Mouse (Mus musculus) embryonic facial prominence, embryonic 15.5 days (tissue): ENCODE data around the gene Map2k5. TPM values are rescaled to one million over a fixed set of nuclear protein-coding genes. Genes with fewer than 3 reads are reported as not detected.

ENCODE experiments used
- ATAC-seq: fragments of 200-750 bp; cut with Nextera tagmentation; 2 replicates; pipeline ENCODE4 v1.8.0; 2017; ENCODE audit warnings: low read depth, moderate TSS enrichment; ENCODE audit not compliant: insufficient number of reproducible peaks, low FRiP score, low TSS enrichment
- H3K27ac ChIP-seq: fragments of 300-500 bp; sonication (generic); replicated peaks from 2 replicates; pipeline ENCODE4 v1.5.1; 2015; ENCODE audit warnings: mild to moderate bottlenecking, inconsistent platforms
- H3K27me3 ChIP-seq: fragments of 300-500 bp; sonication (generic); 2 replicates; pipeline ENCODE4 v1.6.1; 2015; ENCODE audit warnings: inconsistent platforms
- H3K36me3 ChIP-seq: fragments of 300-500 bp; sonication (generic); 2 replicates; pipeline ENCODE4 v1.6.1; 2015; ENCODE audit warnings: mild to moderate bottlenecking, inconsistent platforms
- H3K4me1 ChIP-seq: fragments of 300-500 bp; sonication (generic); 2 replicates; pipeline ENCODE4 v1.6.1; 2015; ENCODE audit warnings: inconsistent platforms
- H3K4me2 ChIP-seq: fragments of 300-500 bp; sonication (generic); replicated peaks from 2 replicates; pipeline ENCODE4 v1.6.1; 2015; ENCODE audit warnings: mild to moderate bottlenecking, inconsistent platforms
- H3K4me3 ChIP-seq: fragments of 300-500 bp; sonication (generic); replicated peaks from 2 replicates; pipeline ENCODE4 v1.5.1; 2015; ENCODE audit warnings: mild to moderate bottlenecking, inconsistent platforms
- H3K9ac ChIP-seq: fragments of 300-500 bp; sonication (generic); 2 replicates; pipeline ENCODE4 v1.6.1; 2015; ENCODE audit warnings: inconsistent platforms
- H3K9me3 ChIP-seq: fragments of 300-500 bp; sonication (generic); replicated peaks from 2 replicates; pipeline ENCODE4 v1.6.1; 2016; ENCODE audit warnings: inconsistent platforms
- WGBS: fragments of 180-500 bp; shearing (Covaris S2); methylation state at CpG from one replicate; pipeline ENCODE4 v1.1.7; 2015; 5-methylcytosine and 5-hydroxymethylcytosine counted together
- polyA plus RNA-seq: library from polyadenylated mRNA; unstranded; fragments of >200 nt; fragmentation: Nextera tagmentation; extraction: Ambion mirVana; gene quantifications from 2 replicates; pipeline ENCODE4 v1.2.1, GENCODE M21; 2015

Map2k5 gene
- polyA plus RNA-seq, 1 experiment from 2014 or later: 33.3 TPM

- Histone ChIP-seq H3K9me3 (no peaks in the 10 kb centered on the region), H3K4me1 (peaks cover 33% of the 10 kb centered on the region), H3K4me2 (no peak overlapping the region), H3K9ac (no peak overlapping the region), H3K27ac (no peak overlapping the region), H3K4me3 (no peak overlapping the region), H3K36me3 (no peaks in the 10 kb centered on the region), H3K27me3 (no peaks in the 10 kb centered on the region)
- ATAC-seq: no peak
- 70% methylated on average over 7 of the region's 7 CpGs for WGBS
Measured at GRCm38 (mm10) chr9:63183864-63184263, 193.8 kb downstream of the Map2k5 start.

- WGBS: 33% methylated on average over 14 of the region's 14 CpGs
- no peak overlapping the region for H3K4me2 ChIP-seq
- ATAC-seq: no peak
Measured at GRCm38 (mm10) chr9:63182306-63182960, 195.3 kb downstream of the Map2k5 start.

GRCm38 (mm10) chr9:63181337-63182178 is 196.1 kb downstream of the Map2k5 start:
- H3K9me3 ChIP-seq: no peaks in the 10 kb centered on the region
- WGBS: 54% methylated on average over 11 of the region's 11 CpGs
- no peak for ATAC-seq
- H3K27me3 ChIP-seq: no peaks in the 10 kb centered on the region
- peaks cover 21% of the 10 kb centered on the region for H3K4me1 ChIP-seq
- H3K36me3 ChIP-seq: peaks cover 3% of the 10 kb centered on the region; the same call in 1 of the 2 replicates
- H3K4me3 ChIP-seq: no peak overlapping the region
- H3K27ac ChIP-seq: no peak overlapping the region
- no peak overlapping the region for H3K4me2 ChIP-seq
- H3K9ac ChIP-seq: no peak overlapping the region

More at GRCm38 (mm10) chr9:63182306-63182960, 195.3 kb downstream of the Map2k5 start:
- Histone ChIP-seq H3K27ac (no peak overlapping the region), H3K27me3 (no peaks in the 10 kb centered on the region), H3K9me3 (no peaks in the 10 kb centered on the region), H3K4me1 (peaks cover 30% of the 10 kb centered on the region), H3K4me3 (no peak overlapping the region), H3K9ac (no peak overlapping the region), H3K36me3 (no peaks in the 10 kb centered on the region)

GRCm38 (mm10) chr9:63178296-63178695 is 199.4 kb downstream of the Map2k5 start:
- H3K9ac ChIP-seq: no peak overlapping the region
- H3K27ac ChIP-seq: no peak overlapping the region
- H3K4me2 ChIP-seq: no peak overlapping the region
- WGBS: 79% methylated on average over 8 of the region's 8 CpGs
- peaks cover 15% of the 10 kb centered on the region for H3K4me1 ChIP-seq
- no peaks in the 10 kb centered on the region for H3K9me3 ChIP-seq
- peaks cover 3% of the 10 kb centered on the region; the same call in 1 of the 2 replicates for H3K36me3 ChIP-seq
- no peak overlapping the region for H3K4me3 ChIP-seq
- ATAC-seq: no peak
- no peaks in the 10 kb centered on the region for H3K27me3 ChIP-seq

- Histone ChIP-seq H3K4me1 (no peaks in the 10 kb centered on the region), H3K27ac (no peak overlapping the region), H3K36me3 (peaks cover 3% of the 10 kb centered on the region; the same call in 1 of the 2 replicates), H3K27me3 (no peaks in the 10 kb centered on the region), H3K4me2 (no peak overlapping the region), H3K9ac (no peak overlapping the region), H3K4me3 (no peak overlapping the region), H3K9me3 (no peaks in the 10 kb centered on the region)
- WGBS: 83% methylated on average over 8 of the region's 8 CpGs
- no peak for ATAC-seq
Measured at GRCm38 (mm10) chr9:63174001-63174721, 203.5 kb downstream of the Map2k5 start.

- Histone ChIP-seq H3K9ac (no peak overlapping the region), H3K9me3 (no peaks in the 10 kb centered on the region), H3K27ac (no peak overlapping the region), H3K4me1 (no peaks in the 10 kb centered on the region), H3K27me3 (no peaks in the 10 kb centered on the region), H3K36me3 (peaks cover under 1% of the 10 kb centered on the region; the same call in 1 of the 2 replicates), H3K4me3 (no peak overlapping the region), H3K4me2 (no peak overlapping the region)
- 51% methylated on average over 2 of the region's 2 CpGs for WGBS
- no peak for ATAC-seq
Measured at GRCm38 (mm10) chr9:63171951-63172350, 205.8 kb downstream of the Map2k5 start.

- H3K27ac ChIP-seq: no peak overlapping the region
- no peaks in the 10 kb centered on the region for H3K4me1 ChIP-seq
- no peak for ATAC-seq
- H3K4me2 ChIP-seq: no peak overlapping the region
- H3K4me3 ChIP-seq: no peak overlapping the region
- H3K9ac ChIP-seq: no peak overlapping the region
- H3K27me3 ChIP-seq: no peaks in the 10 kb centered on the region
- 76% methylated on average over 1 of the region's 1 CpGs for WGBS
- no peaks in the 10 kb centered on the region for H3K9me3 ChIP-seq
- H3K36me3 ChIP-seq: 0 out of 2 replicates have a peak, but pooled peaks cover 1% of the 10 kb centered on the region
Measured at GRCm38 (mm10) chr9:63169127-63169526, 208.6 kb downstream of the Map2k5 start.

GRCm38 (mm10) chr9:63165070-63165469 is 212.6 kb downstream of the Map2k5 start:
- Histone ChIP-seq H3K27ac (no peak overlapping the region), H3K4me2 (no peak overlapping the region), H3K9me3 (no peaks in the 10 kb centered on the region), H3K36me3 (peaks cover 18% of the 10 kb centered on the region), H3K4me1 (no peaks in the 10 kb centered on the region), H3K9ac (no peak overlapping the region), H3K4me3 (no peak overlapping the region), H3K27me3 (no peaks in the 10 kb centered on the region)
- ATAC-seq: no peak
- WGBS: 35% methylated on average over 9 of the region's 9 CpGs

- no peak for ATAC-seq
- Histone ChIP-seq H3K27ac (no peak overlapping the region), H3K9ac (no peak overlapping the region), H3K4me3 (no peak overlapping the region), H3K4me2 (no peak overlapping the region), H3K4me1 (no peaks in the 10 kb centered on the region), H3K9me3 (no peaks in the 10 kb centered on the region), H3K27me3 (no peaks in the 10 kb centered on the region), H3K36me3 (peaks cover 18% of the 10 kb centered on the region)
- WGBS: 67% methylated on average over 8 of the region's 8 CpGs
Measured at GRCm38 (mm10) chr9:63163756-63164155, 213.9 kb downstream of the Map2k5 start.

- ATAC-seq: no peak
- H3K4me3 ChIP-seq: no peak overlapping the region
- 19% methylated on average over 14 of the region's 14 CpGs for WGBS
- no peak overlapping the region for H3K9ac ChIP-seq
- H3K27ac ChIP-seq: no peak overlapping the region
- no peaks in the 10 kb centered on the region for H3K9me3 ChIP-seq
- no peak overlapping the region for H3K4me2 ChIP-seq
- no peaks in the 10 kb centered on the region for H3K36me3 ChIP-seq
- H3K27me3 ChIP-seq: peaks cover 71% of the 10 kb centered on the region
- peaks cover 27% of the 10 kb centered on the region for H3K4me1 ChIP-seq
Measured at GRCm38 (mm10) chr9:63151949-63152348, 225.8 kb downstream of the Map2k5 start.
